Mouse (Mus musculus) embryo, embryonic 10.5 days (tissue): ENCODE measurements around the gene Sumo2.
"Not testable (repeated sequence)": the region's sequence is repeated elsewhere in the genome, so short reads cannot be mapped to it uniquely, and the experiment has no call there.

Source experiments
- DNase-seq: peaks from one replicate; pipeline ENCODE4 v3.0.0-alpha.2; 2015; ENCODE audit warnings: low spot score

Gene Sumo2

DNA sequence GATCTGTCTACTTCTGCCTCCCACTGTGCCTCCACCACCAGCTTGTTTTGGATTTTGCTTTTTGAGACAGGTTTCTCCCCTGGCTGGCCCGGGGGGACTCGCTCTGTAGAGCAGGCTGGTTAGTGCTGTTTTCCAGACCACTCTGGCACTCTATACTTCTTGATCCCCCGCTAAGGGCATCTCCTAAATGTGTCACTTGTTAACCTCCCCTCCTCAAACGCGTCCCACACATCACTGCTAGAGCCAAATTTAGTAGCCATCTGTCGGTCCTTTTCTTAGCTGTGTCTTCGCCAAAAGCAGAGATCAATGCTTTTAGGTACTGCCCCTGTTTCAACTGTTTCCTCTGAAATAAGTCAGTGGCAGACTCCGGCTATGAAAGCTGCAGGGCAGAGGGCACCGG is 17.4 kb downstream of the Sumo2 start:
- no peak for DNase-seq

DNA sequence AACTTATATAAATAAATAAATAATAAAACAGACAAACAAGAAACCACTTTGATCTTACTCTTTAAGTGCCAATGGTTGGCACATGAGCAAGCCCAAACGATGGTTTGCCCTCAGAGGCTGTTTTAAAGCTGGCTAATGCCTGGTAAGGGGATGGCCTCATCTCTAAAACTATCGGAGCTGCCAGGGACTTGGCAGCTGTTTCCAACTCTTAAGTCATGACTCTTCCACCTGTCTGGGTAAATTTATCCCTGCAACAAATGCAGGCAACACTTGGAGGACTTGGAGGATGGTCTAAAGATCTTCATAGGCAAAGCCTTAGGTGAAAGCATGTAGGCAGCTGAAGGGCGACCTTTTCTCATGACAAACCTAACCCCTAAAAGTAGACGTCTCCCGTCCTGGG is 19.1 kb downstream of the Sumo2 start:
- no peak for DNase-seq

DNA sequence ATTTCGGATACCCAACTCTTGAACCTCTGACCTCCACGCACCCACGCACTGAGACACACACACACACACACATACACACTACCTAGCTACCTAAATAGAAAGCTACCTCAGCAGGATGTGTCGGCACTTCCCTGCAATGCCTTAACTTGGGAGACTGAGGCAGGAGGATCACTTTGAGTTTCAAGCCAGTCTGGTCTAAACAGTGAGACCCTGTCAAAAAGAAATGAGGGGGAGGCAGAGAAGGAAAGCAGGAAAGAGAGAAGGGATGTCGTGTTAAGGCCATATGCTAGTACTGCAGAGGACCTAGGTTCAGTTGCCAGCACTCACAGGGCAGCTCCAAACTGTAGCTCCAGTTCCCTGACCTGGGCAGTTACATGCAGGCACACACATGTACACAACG is 21.1 kb downstream of the Sumo2 start:
- DNase-seq: no peak

DNA sequence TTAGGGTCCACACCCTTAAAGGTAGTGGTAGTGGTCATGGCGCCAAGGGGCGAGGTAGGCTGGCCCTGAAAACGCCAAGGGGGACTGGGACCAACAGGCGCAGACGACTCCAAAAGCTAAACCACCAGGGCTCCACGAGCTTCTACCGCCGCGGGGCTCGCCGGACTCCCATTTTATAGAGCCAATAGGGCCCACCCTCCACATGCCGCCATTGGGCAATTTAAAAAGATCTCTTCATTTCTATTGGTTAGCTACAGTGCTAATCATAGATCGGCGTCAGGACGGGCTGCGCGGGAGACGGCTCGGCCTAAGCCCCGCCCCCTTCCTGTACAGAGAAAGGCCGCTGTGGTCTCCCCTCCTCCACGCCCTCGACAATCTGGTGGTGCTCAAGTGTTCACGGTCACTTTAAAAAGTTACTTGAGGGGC is 21.8 kb downstream of the Sumo2 start, which contains the start of gene Jpt1:
Jpt1 (minus strand) TSS at position 150 of the 426 bp plus-strand sequence.
- peak; percentile 98 for DNase-seq

DNA sequence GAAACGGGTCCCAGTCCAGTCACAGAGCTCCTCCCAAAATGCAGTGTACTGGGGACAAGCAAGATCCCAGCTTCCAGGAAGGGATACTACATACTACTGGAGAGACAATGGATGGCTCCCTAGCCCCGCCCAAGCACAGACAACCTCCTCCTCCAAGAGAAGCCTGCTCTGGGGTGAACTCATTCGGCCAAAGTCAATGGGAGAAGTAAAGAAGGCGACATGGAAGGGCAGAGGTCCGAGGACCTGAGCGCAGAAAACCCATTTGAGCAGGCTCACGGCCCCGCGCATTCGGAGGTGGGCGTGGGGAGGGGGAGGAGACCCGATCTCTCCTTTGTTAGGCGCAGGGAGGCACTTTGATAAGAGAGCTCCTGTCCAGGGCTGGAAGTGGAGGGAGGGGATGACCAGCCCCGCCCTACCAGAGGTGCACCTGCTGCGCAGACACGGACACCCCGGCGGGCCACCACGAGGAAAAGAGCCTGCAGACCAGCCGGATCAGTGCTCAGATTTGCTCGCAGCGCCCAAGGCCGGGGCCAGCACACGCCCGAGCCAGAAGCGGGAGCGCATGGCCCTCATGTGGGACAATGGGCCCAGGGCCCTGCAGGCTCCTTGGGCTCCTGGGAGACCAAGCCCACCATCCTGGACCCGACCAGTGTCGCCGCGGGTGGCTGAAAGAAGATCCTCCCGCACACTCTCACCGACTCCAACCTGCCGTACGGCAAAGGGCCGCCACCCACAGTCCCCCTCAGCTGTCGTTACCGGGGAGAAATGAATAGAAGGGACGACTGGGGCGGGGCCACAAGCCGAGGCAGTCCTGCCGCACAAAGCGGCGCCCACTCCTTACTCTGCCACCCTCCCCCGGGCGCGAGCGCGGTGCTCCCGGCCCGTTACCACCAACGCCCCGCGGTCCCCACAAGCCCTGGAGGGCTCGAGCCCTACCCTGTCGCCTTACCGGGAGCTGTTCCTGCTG is 22.5 kb downstream of the Sumo2 start:
- peak; percentile 72 for DNase-seq

GRCm38 (mm10) chr11:115512407-115513183 is 23.5 kb downstream of the Sumo2 start:
- DNase-seq: peak; percentile 50

DNA sequence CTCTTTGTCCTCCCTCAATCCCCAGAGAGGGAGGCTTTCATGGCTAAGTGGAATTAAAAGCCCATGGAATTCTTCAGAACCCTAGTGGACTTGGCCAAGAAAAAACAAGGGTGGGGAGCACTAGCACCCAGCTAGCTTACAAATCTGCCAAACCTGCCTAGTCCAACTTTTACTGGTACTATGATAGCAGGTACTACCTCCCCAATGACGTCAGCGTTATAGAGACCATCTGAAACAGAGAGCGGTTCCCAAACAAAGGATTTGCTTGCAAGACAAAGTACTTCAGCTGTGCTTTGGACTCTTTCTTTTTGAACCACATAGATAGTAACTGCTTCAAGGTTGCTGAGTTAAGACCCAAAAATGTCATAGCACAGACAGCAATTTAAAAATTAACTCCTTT is 24.1 kb downstream of the Sumo2 start:
- no peak for DNase-seq

GRCm38 (mm10) chr11:115511121-115511520 is 25.0 kb downstream of the Sumo2 start:
- DNase-seq: no peak

DNA sequence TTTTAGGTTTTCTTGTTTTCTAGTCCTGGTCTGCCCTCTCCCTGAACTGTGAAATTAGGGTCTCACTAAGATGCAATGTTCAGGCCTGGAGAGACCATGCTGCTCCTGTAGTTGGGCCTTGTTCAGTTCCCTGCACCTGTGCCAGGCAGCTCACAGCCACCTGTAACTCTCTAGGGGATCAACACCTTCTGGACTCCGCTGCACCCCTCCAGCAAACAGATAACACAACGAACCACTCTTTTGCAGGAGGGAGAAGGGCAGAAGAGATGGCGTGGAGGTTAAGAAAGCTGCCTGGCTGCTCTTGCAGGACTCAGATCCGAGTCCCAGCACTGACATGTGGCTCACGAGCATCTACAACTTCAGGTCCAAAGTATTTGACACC is 25.6 kb downstream of the Sumo2 start:
- no peak for DNase-seq

GRCm38 (mm10) chr11:115509773-115510506 is 26.1 kb downstream of the Sumo2 start:
- DNase-seq: peak; percentile 39

DNA sequence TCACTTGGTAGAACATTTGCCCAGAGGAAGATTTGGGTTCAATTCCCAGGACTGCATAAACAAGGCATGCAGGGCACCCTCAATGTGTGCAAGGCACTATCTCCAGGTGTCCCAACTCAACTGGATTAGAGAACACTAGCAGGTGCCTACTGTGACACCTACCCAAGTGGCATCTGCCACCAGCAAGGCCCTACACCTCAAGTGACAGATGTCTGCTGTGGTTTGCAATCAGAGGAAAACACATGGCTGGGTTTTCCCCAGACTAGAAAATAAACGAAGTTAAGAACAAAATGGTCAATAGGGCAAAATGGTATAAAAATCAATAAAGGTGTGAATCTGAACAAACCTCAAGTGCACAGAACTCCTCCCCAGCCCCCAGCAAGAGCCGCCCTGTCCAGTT is 28.0 kb downstream of the Sumo2 start:
- DNase-seq: no peak

DNA sequence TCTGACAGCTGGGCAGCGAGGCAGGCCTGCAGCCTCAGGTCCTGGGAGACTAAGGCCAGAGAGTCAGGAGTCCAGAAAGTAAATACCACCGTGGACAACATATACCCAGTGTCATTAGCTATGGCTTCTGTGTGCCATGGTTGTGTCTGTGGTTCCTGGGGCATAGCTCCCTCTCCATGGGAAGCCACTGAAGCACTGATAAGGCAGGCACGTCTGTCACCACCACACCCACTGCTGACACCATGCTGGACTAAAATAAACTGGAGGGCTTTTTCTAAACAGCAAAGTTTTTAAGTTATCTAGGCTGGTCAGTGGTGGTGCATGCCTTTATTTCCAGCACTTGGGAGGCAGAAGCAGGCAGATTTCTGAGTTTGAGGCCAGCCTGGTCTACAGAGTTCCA is 29.5 kb downstream of the Sumo2 start:
- no peak for DNase-seq

DNA sequence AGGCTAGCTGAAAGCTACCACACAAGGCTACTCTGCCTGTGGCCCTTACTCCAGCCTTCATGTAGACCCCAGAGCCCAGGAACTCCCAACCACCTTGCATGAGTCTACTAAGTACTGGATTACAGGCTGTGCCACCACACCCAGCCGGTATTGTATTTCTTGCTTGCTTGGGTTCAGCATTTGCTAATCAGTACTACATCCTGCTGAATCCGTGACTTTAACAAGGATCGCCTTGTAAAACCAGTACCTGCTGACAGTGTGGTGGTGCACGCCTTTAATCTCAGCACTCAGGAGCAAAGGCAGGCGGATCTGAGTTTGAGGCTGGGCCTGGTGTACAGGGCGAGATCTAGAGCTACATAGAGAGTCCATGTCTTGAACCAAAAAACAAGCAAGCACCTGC is 33.4 kb downstream of the Sumo2 start:
- DNase-seq: no peak

DNA sequence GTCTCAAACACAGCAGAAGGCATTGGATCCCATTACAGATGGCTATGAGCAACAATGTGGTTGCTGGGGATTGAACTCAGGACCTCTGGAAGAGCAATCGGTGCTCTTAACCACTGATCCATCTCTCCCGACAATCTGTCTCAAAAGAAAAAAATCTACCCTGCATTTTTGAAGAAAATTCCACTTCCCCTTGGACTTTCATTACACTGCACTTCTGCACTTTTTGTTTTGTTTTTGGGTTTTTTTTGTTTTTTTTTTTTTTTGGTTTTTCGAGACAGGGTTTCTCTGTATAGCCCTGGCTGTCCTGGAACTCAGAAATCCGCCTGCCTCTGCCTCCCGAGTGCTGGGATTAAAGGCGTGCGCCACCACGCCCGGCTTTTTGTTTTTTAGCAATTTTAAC is 39.5 kb downstream of the Sumo2 start:
- DNase-seq: not testable (repeated sequence)

DNA sequence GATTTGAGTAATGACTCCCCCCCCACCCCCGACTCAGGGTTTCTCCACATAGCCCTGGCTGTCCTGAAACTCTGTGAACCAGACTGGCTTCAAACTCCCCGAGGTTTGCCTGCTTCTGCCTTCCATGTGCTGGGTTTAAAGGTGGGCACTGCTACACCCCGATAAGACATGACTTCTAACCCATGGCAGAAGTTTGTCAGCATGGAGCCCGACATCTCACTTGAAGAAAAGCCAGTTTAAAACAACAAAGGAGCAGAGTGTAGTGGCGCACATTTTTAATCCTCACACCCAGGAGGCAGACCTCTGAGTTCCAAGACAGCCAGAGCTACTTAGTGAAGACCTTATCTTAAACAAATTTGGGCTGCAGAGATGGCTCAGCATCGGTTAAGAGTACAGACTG is 43.7 kb downstream of the Sumo2 start:
- no peak for DNase-seq

DNA sequence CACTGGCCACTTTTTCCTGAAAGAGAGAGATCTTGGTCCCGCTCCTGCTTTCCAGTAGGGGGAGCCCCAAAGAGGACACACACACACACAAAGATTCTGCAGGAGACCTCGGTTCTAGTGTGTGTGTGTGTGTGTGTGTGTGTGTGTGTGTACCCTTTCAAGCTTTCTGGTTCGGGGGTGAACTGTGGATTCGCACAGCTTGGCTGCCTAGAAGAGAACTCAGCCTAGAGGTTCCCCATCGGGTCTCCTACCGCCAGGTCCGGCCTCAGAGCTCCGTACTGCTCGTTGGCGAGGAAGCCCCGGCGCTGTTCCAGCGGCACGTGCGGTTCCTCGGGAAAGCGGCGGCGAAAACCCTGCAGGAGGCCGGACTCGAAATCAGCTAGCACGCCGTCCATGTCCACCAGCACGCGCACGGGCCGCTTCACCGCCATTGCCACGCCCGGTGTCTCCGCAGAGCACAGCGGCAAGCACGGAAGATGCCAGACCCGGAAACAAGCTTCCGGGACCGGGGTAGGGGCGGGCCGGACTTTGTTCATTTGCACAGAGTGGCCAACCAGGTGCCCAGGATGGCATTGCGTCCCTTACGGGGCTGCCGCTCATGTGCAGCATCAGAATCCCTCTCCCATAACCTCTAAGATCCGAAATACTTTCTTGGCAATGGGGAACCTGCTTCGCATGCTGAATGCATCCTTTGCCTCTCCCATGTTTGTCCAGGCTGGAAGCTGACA is 44.6 kb downstream of the Sumo2 start, which contains the start of gene Nt5c:
Nt5c (minus strand) TSS at position 507 of the 728 bp plus-strand sequence.
- DNase-seq: peak; percentile 87

DNA sequence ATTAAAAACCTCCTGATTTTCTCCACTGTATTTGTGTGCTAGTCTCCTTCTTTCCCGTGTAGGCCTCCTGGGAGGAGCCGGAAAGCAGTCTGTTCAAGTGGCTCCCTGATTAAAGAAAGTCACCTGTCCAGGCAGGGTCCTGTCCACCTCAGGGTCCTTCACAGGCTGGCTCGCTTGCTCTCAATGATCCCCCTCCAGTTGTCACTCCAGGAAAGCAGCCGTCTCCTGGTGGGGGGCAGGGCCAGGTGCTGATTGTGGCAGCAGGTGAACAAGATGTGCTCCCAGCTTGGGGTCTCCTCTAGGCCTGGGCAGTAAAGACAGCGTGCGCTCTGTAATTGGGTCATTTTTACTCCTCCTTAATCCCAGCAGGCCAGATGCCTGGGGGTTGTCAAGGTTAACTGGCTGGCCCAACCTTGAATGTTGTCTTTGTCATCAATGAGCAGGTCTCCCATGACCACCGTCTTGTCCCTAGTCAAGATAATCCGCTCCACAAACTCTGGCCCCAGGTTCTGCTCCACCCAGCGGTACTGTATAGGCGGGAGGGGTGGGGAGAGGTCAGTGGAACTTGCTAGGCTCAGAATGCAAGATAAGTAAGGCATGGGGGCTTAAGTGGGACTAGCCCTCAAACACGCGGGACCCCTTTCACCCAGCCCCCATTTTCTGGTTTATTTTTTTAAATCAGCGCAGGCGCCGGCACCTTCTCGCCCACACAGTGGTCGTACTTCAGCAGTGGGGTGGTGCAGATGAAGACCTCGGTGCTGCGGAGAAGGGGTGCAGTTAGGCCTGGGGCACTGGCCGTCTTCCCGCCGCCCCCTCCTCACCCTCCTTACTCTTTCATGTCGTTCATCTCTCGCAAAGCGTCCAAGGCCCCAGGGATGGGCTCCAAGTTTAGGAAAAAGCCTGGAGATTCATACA is 45.4 kb downstream of the Sumo2 start:
- DNase-seq: no peak

GRCm38 (mm10) chr11:115488551-115489104 is 47.4 kb downstream of the Sumo2 start:
- no peak for DNase-seq

- peak; percentile 78 for DNase-seq
Measured at GRCm38 (mm10) chr11:115485155-115485554, 50.9 kb downstream of the Sumo2 start.

- DNase-seq: peak; percentile 86
Measured at GRCm38 (mm10) chr11:115483726-115484125, 52.4 kb downstream of the Sumo2 start.
